Mouse (Mus musculus) gastrocnemius, adult 18-20 months (tissue): ENCODE measurements around the gene Zfp618. TPM values are rescaled to one million over a fixed set of nuclear protein-coding genes. Genes with fewer than 3 reads are reported as not detected.

Experiments used
- DNase-seq: peaks from one replicate; pipeline ENCODE4 v3.0.0; 2021; ENCODE audit warnings: low spot score
- total RNA-seq, 2 experiments: library from RNA; stranded (reverse); gene quantifications; 2 replicates each; pipeline ENCODE4 v1.2.3; 2021

Zfp618 gene
- total RNA-seq, 2 experiments from 2014 or later = 0.18 to 0.28 TPM

DNA sequence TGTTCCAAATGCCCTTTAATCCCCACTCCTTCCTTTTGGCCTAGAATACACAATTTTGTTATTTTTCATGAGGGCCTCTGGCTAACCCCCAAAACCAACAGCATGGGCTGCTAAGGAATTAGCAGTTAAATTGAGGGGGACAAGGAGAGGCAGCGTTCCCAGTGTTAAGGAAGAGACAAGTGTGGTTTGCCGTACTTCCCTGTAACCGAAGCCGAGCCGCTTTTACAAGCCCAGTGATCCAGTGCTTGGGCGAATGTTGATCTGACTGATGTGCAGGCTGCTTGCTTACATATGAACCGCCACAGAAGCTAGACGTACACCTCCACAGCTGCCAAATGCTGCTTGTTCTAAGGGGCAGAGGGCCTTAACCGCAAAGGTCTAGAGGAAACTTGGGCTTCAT lies 99.5 kb downstream of the Zfp618 start:
- DNase-seq = no peak

DNA sequence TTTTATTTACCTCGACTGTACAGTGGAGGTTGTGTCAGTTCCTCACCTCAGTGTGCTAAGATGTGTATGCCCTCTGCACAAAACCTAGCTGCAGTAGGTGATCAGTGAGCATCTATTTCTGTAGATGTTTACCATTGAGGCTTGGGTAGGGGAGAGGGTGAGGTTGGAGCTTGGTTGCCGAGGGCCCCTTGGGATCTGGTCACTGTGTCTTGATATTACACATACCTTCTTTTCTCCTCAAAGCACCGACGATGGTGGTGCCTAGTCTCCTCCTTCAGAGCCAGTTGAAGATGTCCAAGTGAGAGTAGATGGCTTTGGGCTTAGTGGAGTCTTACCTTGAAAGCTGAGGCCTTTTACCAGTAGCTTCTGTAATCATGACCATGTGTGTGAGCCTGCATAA lies 101.4 kb downstream of the Zfp618 start:
- DNase-seq = no peak

DNA sequence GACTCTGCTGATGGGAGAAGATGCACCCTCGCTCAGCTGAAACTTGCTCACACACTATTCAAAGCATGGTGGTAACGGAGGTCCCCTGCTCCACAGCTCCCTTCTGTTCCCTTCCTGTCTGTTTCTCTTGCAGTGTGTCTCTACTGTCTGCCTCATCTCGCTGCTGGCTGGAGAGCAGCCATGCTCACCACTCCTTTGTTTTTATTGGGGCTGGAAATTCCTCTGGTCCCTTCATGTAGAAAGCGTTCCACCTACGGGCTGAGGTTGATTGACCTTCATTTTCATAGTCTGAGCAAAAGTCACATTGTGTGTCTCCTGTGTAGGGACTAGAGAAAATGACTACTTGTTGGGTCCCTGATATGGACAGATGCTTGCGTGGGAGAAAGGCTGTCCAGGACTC lies 102.4 kb downstream of the Zfp618 start:
- no peak for DNase-seq

DNA sequence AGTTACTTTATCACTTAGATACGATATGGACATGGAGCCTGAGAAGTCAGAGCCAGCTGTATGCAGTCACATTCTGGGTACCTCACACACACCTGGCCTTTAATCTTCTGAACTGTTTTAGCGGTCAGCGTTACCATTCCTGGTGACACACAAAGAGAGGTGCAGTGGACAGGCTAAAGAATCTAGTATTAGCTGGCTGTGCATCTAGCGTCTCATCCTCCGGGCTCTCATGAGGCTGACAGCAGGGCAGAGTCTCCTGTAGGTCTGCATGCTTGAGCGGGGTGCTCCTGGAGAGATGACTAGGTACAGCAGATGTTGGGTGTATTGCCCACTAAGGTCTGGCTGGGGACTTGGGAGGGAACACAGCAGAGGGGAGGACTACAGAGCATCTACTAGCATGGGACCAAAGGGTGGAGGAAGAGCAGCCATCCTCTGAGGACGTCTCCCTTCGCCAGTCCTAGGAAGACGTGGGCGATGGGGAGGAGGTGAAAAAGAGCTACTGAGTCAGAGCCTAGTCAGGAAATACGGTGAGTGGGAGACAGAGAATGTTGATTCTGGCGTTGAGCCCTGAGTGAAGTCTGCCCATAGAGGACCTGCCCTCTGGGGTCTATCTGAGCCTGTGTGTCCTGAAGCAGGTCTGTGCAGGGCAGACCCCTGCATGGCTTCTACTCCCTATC lies 103.3 kb downstream of the Zfp618 start:
- DNase-seq = no peak

DNA sequence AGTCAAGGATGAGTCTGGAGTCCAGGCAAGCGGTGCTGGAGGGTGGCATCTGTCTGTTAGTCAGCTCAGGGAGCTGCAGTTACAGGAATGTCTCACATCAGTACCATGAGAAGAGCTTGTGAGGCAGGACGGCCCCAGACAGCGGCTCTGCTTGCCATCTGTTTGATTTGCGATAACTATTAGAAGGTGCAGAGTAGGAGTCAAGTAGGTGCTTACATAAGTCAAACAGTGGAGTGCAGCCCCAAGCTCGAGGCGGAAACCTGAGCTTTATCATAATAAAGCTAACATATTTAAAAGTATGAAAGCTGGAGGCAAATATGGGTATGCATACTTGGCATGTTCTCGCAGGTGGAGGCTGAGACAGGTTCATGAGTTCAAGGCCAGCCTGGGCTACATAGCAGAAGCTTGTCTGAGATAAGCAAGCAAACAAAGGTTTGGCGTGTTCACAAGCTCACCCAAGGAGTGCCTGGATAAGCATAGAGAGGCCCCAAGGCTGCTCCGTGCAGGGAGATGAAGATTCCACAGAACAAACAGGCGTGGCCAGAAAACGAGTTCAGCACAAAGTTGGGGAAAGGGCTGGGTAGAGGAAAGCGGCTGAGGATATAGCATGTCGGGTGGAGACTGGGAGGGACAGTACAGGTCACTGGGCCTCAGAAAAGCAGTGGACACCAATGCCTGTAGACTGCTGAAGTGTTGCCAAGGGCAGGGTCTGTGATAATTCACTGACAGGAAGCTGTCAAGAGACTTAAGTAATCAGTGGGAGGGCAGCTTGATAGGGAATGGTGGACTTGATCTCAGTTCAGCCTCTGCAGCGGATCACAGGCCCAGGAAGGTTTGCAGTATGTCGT lies 106.3 kb downstream of the Zfp618 start:
- no peak for DNase-seq

DNA sequence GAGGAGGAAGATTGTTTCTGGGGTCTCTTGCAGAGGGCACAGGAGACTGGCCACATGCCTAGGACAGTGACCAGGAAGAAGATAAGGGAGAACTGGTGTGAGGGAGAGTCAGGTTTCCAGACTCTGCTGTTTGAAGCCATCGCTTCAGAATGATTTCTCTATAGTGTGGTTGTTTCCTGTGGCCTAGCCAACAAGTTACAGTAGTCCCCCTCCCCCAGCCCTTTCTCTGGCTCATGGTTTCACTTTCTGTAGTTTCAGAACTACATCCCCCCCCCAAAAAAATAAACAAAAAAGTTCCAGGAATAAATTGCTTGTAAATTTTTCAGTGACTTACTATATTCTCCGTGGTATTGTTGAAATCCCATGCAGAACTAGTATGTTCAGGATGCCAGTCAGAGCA lies 107.8 kb downstream of the Zfp618 start:
- DNase-seq = no peak

DNA sequence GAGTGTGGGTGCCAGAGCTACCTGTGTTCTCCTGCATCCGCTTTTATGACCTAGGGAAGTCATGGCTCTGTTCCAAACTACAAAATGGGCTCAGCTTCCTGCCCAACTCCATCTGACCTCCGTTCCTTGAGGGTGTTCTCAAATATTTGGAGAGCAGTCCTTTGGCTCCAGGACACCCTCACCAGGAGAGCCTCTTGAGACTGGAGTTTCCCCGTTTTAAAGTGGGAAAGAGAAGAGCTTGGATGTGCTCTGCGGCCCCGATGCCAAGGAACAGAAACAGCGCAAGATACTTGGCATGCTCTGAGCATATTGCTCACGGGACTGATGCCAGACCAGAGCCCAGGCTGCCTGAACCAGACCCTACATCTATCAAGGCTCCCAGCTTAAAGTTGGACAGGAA lies 113.8 kb downstream of the Zfp618 start:
- no peak for DNase-seq

DNA sequence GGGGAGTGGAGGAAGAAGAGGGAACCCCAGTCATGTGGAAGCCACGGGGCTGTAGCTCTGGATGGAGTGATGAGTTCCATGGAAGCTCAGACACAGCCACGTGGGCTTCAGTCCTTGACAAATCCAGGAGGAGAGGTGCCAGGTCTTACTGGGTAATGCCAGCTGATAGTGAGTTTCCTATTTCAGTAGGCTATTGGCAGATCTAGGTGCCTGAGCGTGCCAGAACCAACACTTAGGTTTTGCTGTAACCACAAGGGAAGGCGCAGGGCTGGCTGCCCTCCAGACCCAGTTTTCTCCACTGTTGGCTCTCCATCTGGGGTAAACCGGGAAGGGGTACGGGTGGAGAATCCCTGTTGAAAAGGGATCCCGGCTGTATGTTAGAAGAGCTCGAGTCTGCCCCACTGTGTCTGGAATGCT lies 119.1 kb downstream of the Zfp618 start:
- peak; percentile 40 for DNase-seq

DNA sequence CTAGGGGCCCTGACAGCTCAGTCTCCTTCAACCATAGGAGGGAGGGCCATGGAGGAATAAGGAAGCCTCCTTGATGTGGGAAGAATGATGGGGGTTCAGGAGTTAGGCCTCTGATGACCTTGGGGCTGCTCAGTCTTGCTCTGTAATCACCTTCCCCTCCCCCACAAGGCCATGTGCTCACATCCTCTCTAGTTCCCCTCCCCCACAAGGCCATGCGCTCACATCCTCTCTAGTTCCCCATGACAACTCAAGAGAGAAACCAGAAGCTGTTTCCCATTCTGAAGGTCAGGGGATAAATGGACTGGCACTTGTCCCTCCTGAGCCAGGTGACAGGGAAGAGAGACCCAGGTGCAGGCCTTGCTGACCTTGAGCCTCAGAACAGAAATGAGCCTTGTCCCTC lies 124.1 kb downstream of the Zfp618 start:
- no peak for DNase-seq

DNA sequence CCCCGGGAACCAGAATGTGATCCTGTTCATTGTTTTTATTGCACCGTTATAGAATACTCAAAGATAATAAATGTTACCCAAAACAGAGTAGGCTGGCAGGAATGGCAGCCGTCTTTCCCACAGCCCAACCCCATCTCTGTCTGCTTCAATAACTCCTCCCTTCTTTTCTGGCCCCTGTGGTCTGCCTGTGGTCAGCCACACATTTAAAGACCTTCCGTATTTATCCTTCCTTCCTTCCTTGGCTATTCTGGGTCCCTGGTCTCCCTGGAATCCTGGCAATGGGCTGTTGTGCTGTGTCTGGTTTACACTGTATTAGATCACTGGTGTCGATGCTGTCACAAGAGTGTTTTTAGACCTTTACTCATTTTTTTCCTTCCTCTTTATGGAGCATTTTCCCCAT lies 125.8 kb downstream of the Zfp618 start:
- DNase-seq = no peak

DNA sequence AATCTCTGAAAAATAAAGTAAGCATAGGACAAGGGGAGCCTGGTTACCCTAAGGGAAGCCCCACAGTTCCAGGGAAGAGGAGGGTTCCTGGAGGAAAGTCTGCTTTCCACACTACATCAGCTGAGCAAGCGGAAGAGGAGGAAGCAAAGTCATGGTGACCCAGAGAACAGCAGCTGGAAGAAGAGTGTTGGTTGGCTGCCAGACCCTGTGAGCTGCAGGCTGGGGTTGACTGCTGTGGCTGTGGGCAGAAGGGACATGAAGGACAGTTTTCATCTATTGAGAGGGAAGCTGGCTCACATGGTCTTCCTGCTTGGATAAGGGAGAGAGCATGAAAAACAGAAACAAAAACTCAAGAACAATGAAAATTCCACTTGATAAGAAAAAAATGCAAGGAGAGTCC lies 132.2 kb downstream of the Zfp618 start:
- DNase-seq = no peak

DNA sequence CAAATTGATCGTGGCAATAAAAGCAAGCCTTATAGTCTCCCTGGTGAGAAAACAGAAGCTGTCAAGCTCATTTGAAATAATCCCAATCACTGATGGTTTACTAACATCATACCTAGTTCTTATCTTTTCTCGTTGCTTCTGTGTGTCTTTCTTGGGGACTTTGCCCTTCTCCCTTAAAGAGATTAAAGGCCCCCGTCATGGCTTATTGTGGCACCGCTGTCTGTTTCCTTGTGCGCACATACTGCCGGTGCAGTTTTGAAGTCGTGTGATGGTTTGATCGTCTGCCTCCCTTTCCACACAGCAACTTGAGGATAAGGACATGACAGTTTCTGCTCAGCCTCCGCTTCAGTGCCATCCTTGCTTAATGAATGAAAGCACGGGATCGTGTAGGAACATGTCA lies 135.1 kb downstream of the Zfp618 start:
- DNase-seq = no peak

DNA sequence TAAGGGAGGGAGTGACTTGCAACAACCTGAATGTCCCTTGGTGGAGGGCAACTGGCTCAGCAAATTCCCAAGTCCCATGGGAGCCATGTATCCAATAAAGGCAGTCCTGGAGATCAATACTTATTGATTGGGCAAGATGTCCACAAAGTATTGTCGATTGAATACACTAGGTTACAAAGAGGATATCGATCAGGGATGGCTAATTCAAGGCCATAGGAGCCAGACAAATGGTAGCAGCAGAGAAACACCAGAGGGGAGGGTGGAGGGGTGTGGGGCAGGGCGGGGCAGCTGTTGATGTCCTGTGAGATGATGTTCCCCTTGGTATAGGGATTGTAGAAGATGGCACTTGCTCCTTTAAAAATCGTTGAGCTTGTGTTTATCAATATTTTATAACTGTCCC lies 136.7 kb downstream of the Zfp618 start:
- DNase-seq = no peak

DNA sequence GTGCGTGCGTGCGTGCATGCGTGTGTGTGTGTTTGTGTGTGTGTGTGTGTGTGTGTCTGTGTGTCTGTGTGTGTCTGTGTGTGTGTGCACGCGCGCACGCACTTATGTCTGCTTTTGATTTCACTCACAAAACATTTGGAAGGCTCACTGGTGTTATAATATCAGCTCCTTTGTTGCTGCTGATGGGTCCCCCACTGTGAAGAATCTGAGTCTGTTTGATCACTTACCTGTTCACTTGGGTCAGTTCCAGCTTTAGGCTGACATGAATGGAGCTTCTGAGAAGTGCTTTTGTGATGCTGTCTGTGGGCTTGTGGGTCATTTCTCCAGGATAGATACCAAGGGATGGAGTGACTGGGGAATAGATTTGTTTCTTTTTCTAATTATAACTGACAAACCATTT lies 140.3 kb downstream of the Zfp618 start:
- no peak for DNase-seq

DNA sequence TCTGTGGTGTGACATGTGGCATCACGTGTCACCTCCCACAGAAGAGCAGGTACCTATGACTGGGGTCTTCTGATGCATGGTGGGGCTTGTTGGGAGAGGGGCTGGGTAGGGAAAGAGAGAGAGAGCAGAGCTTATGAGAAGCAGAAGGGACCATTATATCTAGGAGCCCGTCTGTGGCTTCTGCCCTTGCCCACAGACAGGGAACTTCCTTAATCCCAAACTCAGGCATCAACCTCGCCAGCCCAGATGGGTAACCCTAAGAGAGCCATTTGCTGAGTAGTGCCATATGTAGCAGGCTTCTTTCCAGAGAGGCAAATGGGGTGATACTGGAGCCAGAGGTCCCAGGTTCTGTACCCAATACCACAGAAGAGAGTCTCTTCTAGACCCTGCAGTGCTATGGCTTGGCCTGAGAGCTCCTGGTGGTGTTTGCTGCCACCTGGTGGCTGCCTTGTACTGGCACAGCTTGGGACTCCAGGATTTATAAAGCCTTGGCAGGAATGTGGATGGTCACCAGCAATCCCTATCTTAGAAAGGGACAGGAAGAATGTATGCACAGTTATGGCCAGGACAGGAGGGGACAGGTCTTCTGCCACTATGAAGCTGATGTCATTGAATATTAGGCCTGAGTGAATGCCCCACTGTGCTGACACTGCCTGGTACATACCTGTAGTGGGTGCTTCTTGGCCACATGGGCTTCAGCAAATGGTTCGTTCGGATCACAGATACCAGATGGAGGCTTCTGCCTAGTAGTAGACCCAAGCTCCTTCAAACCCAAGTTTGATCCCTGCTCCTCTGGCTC lies 153.5 kb downstream of the Zfp618 start:
- DNase-seq = peak; percentile 63

DNA sequence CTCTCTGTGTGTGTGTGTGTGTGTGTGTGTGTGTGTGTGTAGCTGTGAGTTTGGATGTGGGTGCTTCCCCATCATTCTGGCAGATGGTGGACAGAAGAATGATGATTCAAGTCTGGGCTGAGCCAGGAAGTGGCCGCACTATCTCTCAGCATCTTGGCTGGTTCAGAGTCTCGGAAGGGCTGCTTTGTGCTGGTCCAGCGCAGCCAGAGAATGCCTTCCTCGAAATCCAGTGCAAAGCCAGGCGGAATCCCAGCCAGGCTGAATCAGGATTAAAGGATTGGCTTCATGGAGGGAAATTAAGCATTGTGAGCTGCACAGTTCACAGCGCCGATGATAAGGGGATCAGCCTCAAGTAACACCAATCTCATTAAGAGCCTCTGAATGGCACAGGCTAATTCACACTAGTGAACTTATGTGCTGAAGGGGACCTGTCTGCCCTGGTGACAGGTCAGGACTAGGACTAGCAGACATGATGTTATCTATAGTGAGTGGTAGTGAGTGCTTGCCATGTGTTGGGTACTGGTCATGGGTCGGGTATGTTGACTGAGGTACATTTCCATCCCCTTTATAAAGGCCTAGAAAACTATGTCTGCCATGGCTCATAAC lies 159.6 kb downstream of the Zfp618 start:
- DNase-seq = no peak

DNA sequence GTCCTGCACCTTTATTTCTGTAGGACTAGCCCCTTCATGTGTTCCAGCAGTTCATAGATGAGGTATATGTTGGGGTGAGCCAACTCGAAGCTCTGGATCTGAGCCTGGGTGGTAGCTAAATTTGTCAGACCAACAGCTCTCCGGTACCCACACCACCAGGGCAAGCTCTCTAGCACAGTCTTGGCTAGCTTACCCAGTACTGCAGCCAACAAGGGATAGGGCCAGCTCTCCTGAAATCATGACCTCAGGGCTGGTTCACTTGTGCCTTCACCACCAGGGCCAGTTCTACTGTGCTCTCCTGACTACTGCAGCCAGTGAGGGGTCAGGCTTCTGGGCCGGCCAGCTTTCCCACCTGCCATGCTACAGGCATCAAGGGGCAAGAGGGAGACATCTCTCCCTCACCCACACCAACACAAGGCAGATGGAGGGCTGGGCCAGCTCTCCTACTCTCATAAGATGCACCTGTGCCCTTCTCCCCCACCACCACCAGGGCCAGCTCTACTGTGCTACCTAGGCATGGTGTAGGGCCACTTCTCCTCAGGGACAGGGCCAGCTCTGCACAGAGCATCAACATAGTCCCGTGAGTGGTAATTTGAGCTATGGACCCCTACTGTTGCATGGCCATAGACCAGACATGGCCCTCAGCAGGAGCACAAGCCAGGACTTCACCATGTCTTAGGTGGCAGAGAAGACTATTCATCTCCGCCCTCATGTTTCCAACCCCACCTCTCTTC lies 164.7 kb downstream of the Zfp618 start:
- peak; percentile 58 for DNase-seq

DNA sequence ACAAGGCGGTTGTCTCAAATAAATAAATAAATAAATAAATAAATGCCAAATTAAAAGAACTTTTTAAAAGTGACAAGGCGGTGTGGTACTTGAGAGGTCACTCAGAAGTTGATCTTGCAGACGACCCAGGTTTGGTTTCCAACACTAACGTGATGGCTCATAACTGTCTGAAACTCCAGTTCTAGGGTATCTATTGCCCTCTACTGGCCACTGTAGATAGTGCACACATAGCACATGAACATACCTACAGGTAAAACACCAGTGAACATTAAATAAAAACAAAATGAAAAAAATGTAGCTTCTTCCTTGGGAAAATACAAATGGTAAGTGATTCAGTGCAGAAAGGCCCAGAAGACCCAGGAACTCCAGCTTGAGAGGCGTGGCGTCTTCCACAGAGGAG lies 181.9 kb downstream of the Zfp618 start:
- DNase-seq = no peak

DNA sequence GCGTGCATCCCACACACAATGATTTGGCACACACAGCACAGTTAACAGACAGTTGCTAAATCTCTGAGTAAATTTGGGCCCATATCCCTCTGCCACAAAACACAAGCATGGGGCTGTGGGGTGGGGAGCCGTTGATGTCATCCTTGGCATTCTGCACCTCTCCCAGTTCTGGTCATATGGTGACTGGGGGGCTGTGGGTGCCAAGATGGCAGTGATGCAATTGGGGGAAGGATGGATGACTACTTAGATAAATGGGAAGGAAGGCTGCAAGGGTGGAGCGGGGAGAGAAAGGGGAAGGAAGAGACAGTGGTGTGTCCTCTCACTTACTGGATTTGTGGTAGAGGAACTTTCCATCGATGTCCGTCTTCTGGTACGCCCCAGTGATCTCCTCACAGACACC lies 185.8 kb downstream of the Zfp618 start:
- DNase-seq = no peak

DNA sequence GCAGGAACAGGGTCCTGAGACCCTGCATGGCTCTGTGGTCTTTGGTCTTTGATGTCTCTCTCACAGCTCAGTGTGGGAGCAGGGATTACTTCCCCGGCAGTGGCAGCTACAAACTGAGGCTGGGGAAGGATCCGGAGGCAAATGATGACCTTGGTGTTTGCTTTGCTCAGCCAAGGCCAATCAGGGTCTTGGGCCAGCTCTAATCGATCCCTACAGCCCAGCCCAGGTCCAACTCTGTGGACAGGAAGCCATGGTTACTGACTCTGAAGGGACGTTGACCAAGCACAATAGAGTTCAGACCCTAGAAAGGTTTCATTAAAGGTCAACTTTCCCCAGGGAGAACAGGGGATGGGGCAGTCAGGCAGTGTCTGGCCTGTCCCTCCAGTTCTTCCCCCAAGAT lies 188.7 kb downstream of the Zfp618 start:
- DNase-seq = no peak

DNA sequence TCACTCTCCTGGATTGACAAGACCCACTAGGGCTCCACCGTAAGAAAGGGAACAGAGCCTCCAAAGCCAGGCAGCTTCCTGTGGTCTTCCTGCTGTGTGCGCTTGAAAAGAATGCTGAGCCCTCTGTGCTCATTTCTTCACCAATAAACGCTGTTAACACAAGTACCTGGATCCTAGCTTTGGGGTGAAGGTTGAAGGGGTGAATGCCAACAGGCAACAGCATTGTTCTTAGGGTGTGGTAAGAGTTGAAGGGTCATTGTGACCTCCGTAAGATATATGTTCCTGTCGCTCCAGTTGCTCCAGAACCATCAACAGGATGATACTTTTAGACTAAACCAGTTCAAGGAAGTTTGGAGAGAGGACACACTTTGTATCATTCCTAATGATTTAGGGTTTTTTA lies 189.3 kb downstream of the Zfp618 start, which contains the start of gene Ambp:
Ambp (minus strand) TSS at position 101 of the 400 bp plus-strand sequence.
- no peak for DNase-seq
